Mouse (Mus musculus) limb, embryonic 10.5 days (tissue): Measurements from ENCODE around the gene Pi4ka. TPM values are rescaled to one million over a fixed set of nuclear protein-coding genes. Genes with fewer than 3 reads are reported as not detected.

Experiments
- DNase-seq: peaks from one replicate; pipeline ENCODE4 v3.0.0-alpha.2; 2017; ENCODE audit warnings: low spot score
- H3K27ac ChIP-seq: fragments of 300-500 bp; sonication (generic); 2 replicates; pipeline ENCODE4 v1.5.1; 2016; ENCODE audit warnings: mild to moderate bottlenecking
- H3K27me3 ChIP-seq: fragments of 300-500 bp; sonication (generic); 2 replicates; pipeline ENCODE4 v1.6.1; 2016; ENCODE audit warnings: low read depth, mild to moderate bottlenecking; ENCODE audit not compliant: poor library complexity, severe bottlenecking
- H3K36me3 ChIP-seq: fragments of 300-500 bp; sonication (generic); 2 replicates; pipeline ENCODE4 v1.6.1; 2016; ENCODE audit warnings: mild to moderate bottlenecking, moderate library complexity
- H3K4me1 ChIP-seq: fragments of 300-500 bp; sonication (generic); 2 replicates; pipeline ENCODE4 v1.6.1; 2016
- H3K4me3 ChIP-seq: fragments of 300-500 bp; sonication (generic); 2 replicates; pipeline ENCODE4 v1.5.1; 2016; ENCODE audit warnings: mild to moderate bottlenecking, moderate library complexity
- H3K9me3 ChIP-seq: fragments of 300-500 bp; sonication (generic); replicated peaks from 2 replicates; pipeline ENCODE4 v1.6.1; 2016; ENCODE audit warnings: mild to moderate bottlenecking
- WGBS: fragments of 180-500 bp; shearing (Covaris S2); methylation state at CpG from one replicate; pipeline ENCODE4 v1.1.7; 2016; 5-methylcytosine and 5-hydroxymethylcytosine counted together
- polyA plus RNA-seq: library from polyadenylated mRNA; unstranded; fragments of >200 nt; fragmentation: Nextera tagmentation; extraction: Ambion mirVana; gene quantifications from 2 replicates; pipeline ENCODE4 v1.2.1, GENCODE M21; 2016

The Pi4ka gene
- polyA plus RNA-seq, 1 experiment from 2014 or later: 37.6 TPM

DNA sequence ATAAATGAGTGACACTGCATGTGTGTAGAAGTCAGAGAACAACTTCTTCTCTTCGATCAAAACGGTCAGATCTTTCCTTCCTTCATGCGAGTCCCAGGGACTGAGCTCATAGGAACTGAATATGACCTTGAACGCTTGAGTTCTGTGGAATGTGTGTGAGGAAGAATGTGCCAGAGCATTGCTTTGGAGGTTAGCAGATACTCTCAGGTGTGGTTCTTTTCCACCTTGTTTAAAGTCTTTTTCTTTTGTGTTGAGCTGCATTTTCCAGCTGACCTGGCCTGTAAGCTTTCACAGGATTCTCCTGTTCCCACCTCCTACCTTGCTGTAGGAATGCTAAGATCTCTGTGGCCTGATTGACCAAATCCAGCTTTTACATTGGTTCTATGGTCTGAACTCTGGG, 23.8 kb downstream of the Pi4ka start:
- Histone ChIP-seq H3K9me3 (no peaks in the 10 kb centered on the region), H3K36me3 (peaks cover 19% of the 10 kb centered on the region; the same call in 1 of the 2 replicates), H3K27ac (no peak overlapping the region), H3K4me1 (no peaks in the 10 kb centered on the region), H3K27me3 (no peaks in the 10 kb centered on the region), H3K4me3 (no peak overlapping the region)
- DNase-seq: no peak
- 98% methylated on average over 4 of the region's 4 CpGs for WGBS

DNA sequence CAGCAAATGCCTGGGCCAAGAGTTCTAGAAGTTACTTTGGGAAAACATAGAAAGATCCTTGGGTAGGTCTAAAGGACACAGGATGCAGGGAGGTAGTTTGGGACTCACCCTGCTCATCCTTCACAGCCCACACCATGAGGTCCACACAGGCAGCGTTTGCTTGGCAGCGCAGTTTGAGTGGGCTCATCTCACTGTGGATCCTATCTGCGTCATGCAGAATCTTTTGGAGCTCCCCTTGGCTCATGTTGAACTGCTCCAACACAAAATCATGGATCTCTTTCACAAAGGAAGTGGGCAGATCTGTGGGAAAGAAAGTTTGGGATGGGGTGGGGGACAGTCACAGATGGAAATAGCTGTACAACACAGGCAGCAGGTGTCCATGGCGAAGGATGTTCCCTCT, 47.3 kb downstream of the Pi4ka start:
- H3K9me3 ChIP-seq: no peaks in the 10 kb centered on the region
- H3K27me3 ChIP-seq: no peaks in the 10 kb centered on the region
- 95% methylated on average over 4 of the region's 4 CpGs for WGBS
- no peak overlapping the region for H3K27ac ChIP-seq
- no peaks in the 10 kb centered on the region for H3K4me1 ChIP-seq
- H3K4me3 ChIP-seq: no peak overlapping the region
- peaks cover 51% of the 10 kb centered on the region for H3K36me3 ChIP-seq
- no peak for DNase-seq

DNA sequence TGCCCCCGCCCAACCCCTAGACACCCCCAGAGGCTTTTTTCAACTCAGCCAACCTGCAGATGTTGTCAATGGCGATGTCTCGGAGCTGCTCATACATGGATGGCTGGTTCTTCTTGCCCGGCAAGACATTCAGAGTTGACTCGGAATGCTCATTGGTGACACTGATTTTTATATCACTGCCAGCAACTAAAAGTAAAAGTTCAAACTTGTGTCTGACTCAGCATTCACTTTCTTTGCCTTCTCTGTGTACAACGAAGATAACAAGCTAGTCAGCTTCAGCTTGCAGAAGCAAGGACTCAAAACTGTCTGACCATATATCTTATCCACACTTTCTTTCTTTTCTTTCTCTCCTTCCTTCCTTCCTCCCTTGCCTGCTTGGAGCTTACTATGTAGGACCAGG, 50.1 kb downstream of the Pi4ka start:
- Histone ChIP-seq H3K27ac (no peak overlapping the region), H3K4me1 (no peaks in the 10 kb centered on the region), H3K9me3 (no peaks in the 10 kb centered on the region), H3K4me3 (no peak overlapping the region), H3K36me3 (peaks cover 57% of the 10 kb centered on the region), H3K27me3 (no peaks in the 10 kb centered on the region)
- no peak for DNase-seq
- WGBS: 94% methylated on average over 6 of the region's 6 CpGs

DNA sequence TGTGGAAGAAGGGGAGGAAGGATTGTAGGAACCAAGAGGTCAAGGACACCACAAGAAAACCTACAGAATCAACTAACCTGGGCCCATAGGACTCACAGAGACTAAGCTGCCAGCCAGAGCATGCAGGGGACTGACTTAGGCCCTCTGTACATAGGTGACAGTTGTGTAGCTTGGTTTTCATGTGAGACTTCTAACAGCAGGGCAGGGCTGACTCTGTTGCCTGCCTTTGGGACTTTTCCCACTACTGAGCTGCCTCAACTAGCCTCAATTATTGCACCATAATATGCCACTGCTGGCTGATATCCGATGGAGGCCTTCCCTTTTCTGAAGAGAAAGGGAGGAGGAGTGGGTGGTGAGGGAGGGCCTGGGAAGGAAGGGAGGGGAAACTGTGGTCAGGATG, 59.3 kb downstream of the Pi4ka start:
- WGBS: 100% methylated on average over 1 of the region's 1 CpGs
- Histone ChIP-seq H3K9me3 (no peaks in the 10 kb centered on the region), H3K27me3 (no peaks in the 10 kb centered on the region), H3K27ac (no peak overlapping the region), H3K4me3 (no peak overlapping the region), H3K36me3 (peaks cover 45% of the 10 kb centered on the region), H3K4me1 (no peaks in the 10 kb centered on the region)
- no peak for DNase-seq

DNA sequence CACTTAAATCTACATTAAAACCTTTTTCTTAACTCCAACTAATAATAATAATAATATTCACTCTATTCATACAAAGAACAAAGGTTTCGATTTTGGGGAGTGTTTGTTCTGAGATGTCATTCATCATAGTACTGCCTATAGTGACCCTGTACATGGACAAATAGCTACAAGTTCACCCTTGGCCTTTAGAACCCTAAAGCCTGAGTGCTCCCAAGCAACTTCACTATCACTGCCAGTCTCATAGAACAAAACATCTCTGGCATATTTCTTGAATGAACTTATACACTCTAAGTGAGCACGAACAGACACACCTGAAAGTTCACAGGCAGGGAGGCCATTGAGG, 60.3 kb downstream of the Pi4ka start:
- Histone ChIP-seq H3K4me3 (no peak overlapping the region), H3K27ac (no peak overlapping the region), H3K36me3 (peaks cover 37% of the 10 kb centered on the region), H3K4me1 (no peaks in the 10 kb centered on the region), H3K27me3 (no peaks in the 10 kb centered on the region), H3K9me3 (no peaks in the 10 kb centered on the region)
- WGBS: 89% methylated on average over 2 of the region's 2 CpGs
- no peak for DNase-seq

DNA sequence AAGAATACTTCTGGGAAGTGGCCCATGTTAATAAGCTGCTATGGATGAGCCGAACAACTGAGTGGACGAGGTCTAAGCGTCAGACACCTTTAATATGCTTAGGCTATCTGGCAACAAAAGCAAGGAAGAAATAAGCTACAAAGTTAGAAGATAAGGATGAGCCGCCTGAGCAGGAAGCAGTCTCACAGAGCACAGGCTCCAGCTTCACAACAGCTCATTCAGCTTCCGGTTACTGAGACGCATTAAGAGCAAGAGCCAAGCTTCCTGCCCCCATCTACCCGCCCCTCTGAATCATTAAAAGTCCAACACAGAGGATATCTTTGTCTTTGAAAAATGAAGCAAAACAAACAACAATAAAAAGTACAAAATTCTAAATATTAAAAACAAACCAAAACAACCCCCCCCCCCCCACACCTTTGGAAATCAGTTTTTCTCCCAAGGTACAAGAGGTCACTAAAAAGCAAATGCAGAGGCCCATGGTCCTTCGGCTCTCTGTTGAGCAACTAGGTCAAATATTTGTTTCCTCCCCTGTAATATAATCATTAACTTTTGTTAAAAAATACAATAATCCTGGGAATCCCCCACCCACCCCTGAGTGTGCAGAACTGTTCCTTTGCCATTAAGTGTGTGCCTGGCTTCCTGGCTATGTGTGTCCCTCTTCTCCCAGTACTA, 60.8 kb downstream of the Pi4ka start:
- H3K9me3 ChIP-seq: no peaks in the 10 kb centered on the region
- no peak for DNase-seq
- no peaks in the 10 kb centered on the region for H3K27me3 ChIP-seq
- H3K27ac ChIP-seq: no peak overlapping the region
- H3K4me3 ChIP-seq: no peak overlapping the region
- no peaks in the 10 kb centered on the region for H3K4me1 ChIP-seq
- peaks cover 32% of the 10 kb centered on the region for H3K36me3 ChIP-seq
- WGBS: 89% methylated on average over 8 of the region's 8 CpGs

DNA sequence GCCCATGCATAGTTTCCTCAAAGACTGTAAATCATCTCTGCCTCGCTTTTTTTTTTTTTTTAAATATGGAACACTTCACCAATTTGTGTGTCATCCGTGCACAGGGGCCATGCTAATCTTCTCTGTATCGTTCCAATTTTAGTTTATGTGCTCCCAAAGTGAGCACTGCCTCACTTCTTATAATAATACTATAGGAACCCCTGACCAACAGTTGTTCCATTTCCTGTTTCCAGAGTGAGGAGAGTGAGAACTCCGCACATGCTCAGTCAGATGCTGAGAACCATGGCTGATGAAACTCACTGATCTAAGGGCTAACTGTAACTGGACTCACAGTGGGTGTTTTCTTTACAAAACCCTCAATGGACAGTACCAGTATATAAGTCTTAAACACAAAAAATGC, 64.3 kb downstream of the Pi4ka start:
- WGBS: 93% methylated on average over 4 of the region's 4 CpGs
- Histone ChIP-seq H3K4me3 (no peak overlapping the region), H3K4me1 (no peaks in the 10 kb centered on the region), H3K36me3 (peaks cover 24% of the 10 kb centered on the region), H3K9me3 (no peaks in the 10 kb centered on the region), H3K27ac (no peak overlapping the region), H3K27me3 (no peaks in the 10 kb centered on the region)
- no peak for DNase-seq

DNA sequence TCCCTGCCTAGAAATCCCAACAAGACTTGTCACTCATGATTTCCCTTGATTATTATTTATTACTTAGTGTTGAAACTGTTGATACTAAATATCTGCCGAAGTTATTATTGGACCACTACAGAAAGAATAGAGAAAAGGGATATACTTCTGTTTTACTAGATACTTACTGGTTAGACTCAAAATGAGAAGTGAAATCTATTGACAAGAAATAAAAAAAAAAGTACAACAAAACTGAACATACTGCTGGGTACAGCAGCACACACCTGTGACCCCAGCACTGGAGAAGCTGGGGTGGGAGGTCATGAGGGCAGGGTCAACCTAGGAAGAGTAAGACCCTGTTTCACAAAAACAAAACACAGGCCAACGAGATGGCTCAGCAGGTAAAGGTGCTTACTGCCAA, 65.4 kb downstream of the Pi4ka start:
- WGBS: 90% methylated on average over 2 of the region's 2 CpGs
- H3K9me3 ChIP-seq: no peaks in the 10 kb centered on the region
- DNase-seq: no peak
- no peaks in the 10 kb centered on the region for H3K27me3 ChIP-seq
- H3K4me3 ChIP-seq: no peak overlapping the region
- H3K4me1 ChIP-seq: no peaks in the 10 kb centered on the region
- peaks cover 18% of the 10 kb centered on the region for H3K36me3 ChIP-seq
- no peak overlapping the region for H3K27ac ChIP-seq

DNA sequence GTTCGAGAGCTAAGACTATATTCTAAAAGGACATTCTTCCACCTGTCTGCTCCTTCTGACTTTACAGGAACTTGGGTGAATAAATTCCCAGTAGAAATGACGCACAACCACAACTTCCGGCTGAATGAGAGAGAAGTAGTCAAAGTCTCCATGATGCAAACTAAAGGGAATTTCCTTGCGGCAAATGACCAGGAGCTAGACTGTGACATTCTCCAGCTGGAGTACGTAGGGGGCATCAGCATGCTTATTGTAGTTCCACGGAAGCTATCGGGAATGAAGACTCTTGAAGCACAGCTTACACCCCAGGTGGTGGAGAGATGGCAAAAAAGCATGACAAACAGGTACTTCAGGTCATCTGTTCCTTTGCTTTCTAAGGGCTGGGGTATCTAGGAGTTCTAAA, 66.4 kb downstream of the Pi4ka start:
- Histone ChIP-seq H3K27ac (no peak overlapping the region), H3K9me3 (no peaks in the 10 kb centered on the region), H3K4me1 (no peaks in the 10 kb centered on the region), H3K36me3 (peaks cover 14% of the 10 kb centered on the region; the same call in 1 of the 2 replicates), H3K27me3 (no peaks in the 10 kb centered on the region), H3K4me3 (no peak overlapping the region)
- 90% methylated on average over 7 of the region's 7 CpGs for WGBS
- no peak for DNase-seq

DNA sequence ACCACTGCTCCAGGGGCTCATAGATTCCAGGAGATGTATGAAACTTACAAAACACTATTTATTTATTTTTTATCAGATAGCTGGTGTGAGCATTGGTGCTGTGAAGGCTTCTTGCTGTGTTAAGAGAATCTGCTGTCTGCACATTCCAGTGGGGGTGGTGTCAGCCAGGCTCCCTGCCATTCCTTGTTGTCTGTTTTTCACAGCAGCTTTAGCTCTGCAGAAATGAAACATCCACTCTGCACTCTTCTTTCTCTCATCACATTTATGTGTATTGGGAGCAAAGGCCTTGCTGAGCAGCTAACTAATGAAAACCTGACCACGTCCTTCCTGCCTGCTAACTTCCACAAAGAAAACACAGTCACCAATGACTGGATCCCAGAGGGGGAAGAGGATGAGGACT, 70.0 kb downstream of the Pi4ka start:
- no peak for DNase-seq
- no peak overlapping the region for H3K27ac ChIP-seq
- WGBS: 78% methylated on average over 1 of the region's 1 CpGs
- H3K27me3 ChIP-seq: no peaks in the 10 kb centered on the region
- H3K4me3 ChIP-seq: no peak overlapping the region
- no peaks in the 10 kb centered on the region for H3K9me3 ChIP-seq
- peaks cover 2% of the 10 kb centered on the region; the same call in 1 of the 2 replicates for H3K36me3 ChIP-seq
- no peaks in the 10 kb centered on the region for H3K4me1 ChIP-seq

DNA sequence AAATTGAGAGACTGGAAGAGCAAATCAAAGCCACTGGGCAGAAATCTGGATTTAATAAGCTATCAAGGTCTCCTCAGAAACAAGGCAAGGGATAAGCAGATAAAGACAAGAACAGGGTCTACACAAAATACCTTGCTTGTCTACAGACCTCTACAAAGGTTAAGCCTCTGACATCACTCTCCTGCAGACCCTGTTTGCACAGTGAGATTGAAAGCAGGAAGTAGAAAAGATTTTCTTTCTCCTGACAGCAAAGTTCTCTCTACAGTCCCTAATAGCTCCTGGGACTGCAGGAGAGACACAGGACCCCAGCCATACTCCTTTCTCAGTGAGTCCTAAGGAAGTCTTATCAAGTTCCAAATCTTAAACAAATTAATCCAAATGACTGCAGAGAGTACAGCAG, 71.5 kb downstream of the Pi4ka start:
- Histone ChIP-seq H3K36me3 (no peaks in the 10 kb centered on the region), H3K27ac (no peak overlapping the region), H3K4me1 (no peaks in the 10 kb centered on the region), H3K4me3 (no peak overlapping the region), H3K9me3 (no peaks in the 10 kb centered on the region), H3K27me3 (no peaks in the 10 kb centered on the region)
- no peak for DNase-seq

DNA sequence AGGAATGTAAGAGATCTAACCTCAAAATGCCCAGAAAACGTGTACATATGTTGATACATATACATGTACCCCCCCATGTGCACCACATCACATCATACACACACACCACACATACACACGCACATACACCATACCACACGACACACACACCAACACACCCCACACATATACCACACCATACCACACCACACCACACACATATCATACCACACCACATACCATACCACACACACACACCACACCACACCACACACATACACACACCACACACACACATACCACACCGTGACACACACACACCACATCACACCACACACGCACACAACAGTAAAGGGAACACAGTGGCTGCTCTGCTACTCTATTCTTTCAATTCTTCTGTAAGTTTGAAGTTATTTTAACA, 74.3 kb downstream of the Pi4ka start:
- no peak overlapping the region for H3K4me3 ChIP-seq
- H3K4me1 ChIP-seq: no peaks in the 10 kb centered on the region
- no peaks in the 10 kb centered on the region for H3K36me3 ChIP-seq
- no peak for DNase-seq
- H3K27ac ChIP-seq: no peak overlapping the region
- WGBS: 95% methylated on average over 5 of the region's 5 CpGs
- H3K9me3 ChIP-seq: no peaks in the 10 kb centered on the region
- H3K27me3 ChIP-seq: no peaks in the 10 kb centered on the region

DNA sequence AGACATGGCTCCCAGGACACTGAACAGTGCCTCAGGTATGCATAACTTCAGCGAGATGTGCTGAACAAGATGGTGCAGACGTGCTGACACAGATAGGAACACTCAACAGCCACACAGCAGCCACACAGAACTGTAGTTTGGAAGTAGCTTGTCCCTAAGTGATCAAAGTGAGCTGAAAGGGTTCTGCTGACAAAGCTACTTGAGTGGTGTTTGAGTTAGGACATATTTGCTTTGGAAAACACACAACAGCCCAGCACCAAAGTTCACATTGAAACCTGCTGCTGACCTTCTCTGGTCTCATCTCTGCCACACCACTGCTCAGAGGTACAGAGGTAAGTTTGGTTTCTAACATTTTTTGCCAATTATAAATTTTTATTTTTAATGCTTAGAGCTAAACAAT, 75.0 kb downstream of the Pi4ka start, which contains the start of gene Serpind1:
Gene Serpind1 (plus strand): TSS at position 256 of the 400 bp plus-strand sequence.
- Histone ChIP-seq H3K4me3 (no peak within 1 kb of the TSS), H3K27me3 (no peaks in the 10 kb centered on the region), H3K4me1 (no peaks in the 10 kb centered on the region), H3K36me3 (no peaks in the 10 kb centered on the region), H3K9me3 (no peaks in the 10 kb centered on the region), H3K27ac (no peak within 1 kb of the TSS)
- no peak for DNase-seq
- 74% methylated on average over 2 of the region's 2 CpGs for WGBS
